Comparison of ENCODE assay signal across 12 mouse cellular contexts in the genomic region with DNA sequence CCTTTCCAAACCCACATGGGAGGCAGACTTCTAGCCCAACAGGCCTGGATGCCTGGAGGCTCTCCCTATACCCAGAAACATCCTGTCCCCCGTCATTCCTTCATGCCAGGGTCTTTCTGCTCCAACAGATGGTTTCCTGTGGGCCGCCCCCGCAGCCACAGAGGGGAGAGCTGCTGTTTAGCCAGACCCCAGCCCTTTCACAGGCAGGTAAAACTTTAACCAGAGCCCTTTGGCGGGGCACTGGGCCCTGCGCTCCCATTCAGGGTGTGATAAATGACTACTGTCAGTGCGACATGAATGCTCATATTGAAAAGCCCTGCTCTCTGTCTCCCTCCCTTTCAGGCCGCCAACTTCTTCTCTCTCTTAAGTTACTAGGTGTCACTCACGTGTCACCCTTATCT.
DNase-seq lines count a peak whose midpoint lies in the region; ATAC-seq and TF ChIP-seq lines count a peak whose summit lies in the region.
"Had no signal": no experiment of that assay in that cellular context is flagged by ENCODE, and none has a peak within 500 bp of the region (broad histone marks: within the 10 kb centered on the region; RNA-seq: fewer than 3 reads in every experiment).

No protein-coding gene starts in this region.

- DNase-seq in intestine, embryonic 14.5 days (ENCODE audit: low spot score), result no peak
- DNase-seq in stomach, postnatal 0 days (ENCODE audit: low spot score), result no peak
- no peak for DNase-seq in right cerebral cortex, postnatal 4 days
- no peak for DNase-seq in cerebellum, postnatal 10 days
- DNase-seq: cerebellum, adult 2 months; lung, adult 18-20 months had no signal

- no peak overlapping the region for H3K9ac ChIP-seq in intestine, embryonic 14.5 days (ENCODE audit: low read length)
- no peak overlapping the region for H3K9ac ChIP-seq in intestine, postnatal 0 days (ENCODE audit: low read depth, low read length)
- H3K9ac ChIP-seq in stomach, embryonic 14.5 days (replicated peaks; ENCODE audit: low read depth, low read length), result no peak overlapping the region
- H3K9ac ChIP-seq in stomach, postnatal 0 days (ENCODE audit: low read length), result no peak overlapping the region
- no peak overlapping the region for H3K9ac ChIP-seq in intestine, embryonic 15.5 days
- H3K9ac ChIP-seq: hindbrain, embryonic 15.5 days; limb, embryonic 13.5 days; midbrain, embryonic 15.5 days had no signal

- no peaks in the 10 kb centered on the region for H3K9me3 ChIP-seq in intestine, embryonic 14.5 days (ENCODE audit: control insufficient read depth, low read length)
- H3K9me3 ChIP-seq in intestine, postnatal 0 days (ENCODE audit: control insufficient read depth), result no peaks in the 10 kb centered on the region
- no peaks in the 10 kb centered on the region for H3K9me3 ChIP-seq in stomach, embryonic 14.5 days (ENCODE audit: control insufficient read depth, low read depth, low read length)
- H3K9me3 ChIP-seq in stomach, postnatal 0 days (ENCODE audit: control insufficient read depth, low read length), result no peaks in the 10 kb centered on the region
- no peaks in the 10 kb centered on the region for H3K9me3 ChIP-seq in intestine, embryonic 15.5 days
- H3K9me3 ChIP-seq: hindbrain, embryonic 15.5 days; limb, embryonic 13.5 days; midbrain, embryonic 15.5 days had no signal

- TF ChIP-seq EP300 in stomach, postnatal 0 days (optimal IDR thresholded peaks at IDR 0.05), result no peak

- 0 out of 2 replicates have a peak overlapping the region, but pooled peaks have one; percentile 2 for H3K4me2 ChIP-seq in intestine, embryonic 14.5 days (ENCODE audit: low read length)
- H3K4me2 ChIP-seq in intestine, postnatal 0 days (replicated peaks; ENCODE audit: low read depth), result no peak overlapping the region
- H3K4me2 ChIP-seq in stomach, embryonic 14.5 days (replicated peaks; ENCODE audit: low read depth, low read length), result no peak overlapping the region
- H3K4me2 ChIP-seq in stomach, postnatal 0 days (replicated peaks; ENCODE audit: low read depth), result no peak overlapping the region
- H3K4me2 ChIP-seq in intestine, embryonic 15.5 days (replicated peaks), result no peak overlapping the region
- H3K4me2 ChIP-seq: hindbrain, embryonic 15.5 days; limb, embryonic 13.5 days; midbrain, embryonic 15.5 days had no signal

- 0 out of 2 replicates have a peak, but pooled peaks have one; percentile 27 for ATAC-seq in intestine, embryonic 14.5 days (replicated peaks; ENCODE audit: low FRiP score, low TSS enrichment, low read depth)
- no peak for ATAC-seq in intestine, postnatal 0 days
- peak; percentile 64 for ATAC-seq in stomach, embryonic 14.5 days (ENCODE audit: insufficient number of reproducible peaks, insufficient read depth, low FRiP score, low read depth)
- no peak for ATAC-seq in stomach, postnatal 0 days (ENCODE audit: low FRiP score, low TSS enrichment)
- peak; percentile 36; the same call in 1 of the 2 replicates for ATAC-seq in intestine, embryonic 15.5 days
- ATAC-seq: midbrain, embryonic 15.5 days had no signal

- TF ChIP-seq CTCF in intestine, postnatal 0 days (IDR thresholded peaks at IDR 0.05; ENCODE audit: low read depth), result no peak
- no peak for TF ChIP-seq CTCF in stomach, postnatal 0 days (IDR thresholded peaks at IDR 0.05; ENCODE audit: low read depth)

- 12% methylated on average over 8 of the region's 8 CpGs for WGBS in intestine, embryonic 14.5 days
- WGBS in intestine, postnatal 0 days, result 20% methylated on average over 8 of the region's 8 CpGs
- WGBS in stomach, embryonic 14.5 days, result 20% methylated on average over 8 of the region's 8 CpGs
- WGBS in stomach, postnatal 0 days, result 14% methylated on average over 8 of the region's 8 CpGs
- 16% methylated on average over 8 of the region's 8 CpGs for WGBS in intestine, embryonic 15.5 days

- H3K36me3 ChIP-seq in intestine, embryonic 14.5 days (ENCODE audit: control insufficient read depth, insufficient read depth, low read length), result no peaks in the 10 kb centered on the region
- H3K36me3 ChIP-seq in intestine, postnatal 0 days (ENCODE audit: control insufficient read depth, insufficient read depth), result no peaks in the 10 kb centered on the region
- H3K36me3 ChIP-seq in stomach, embryonic 14.5 days (ENCODE audit: control insufficient read depth, insufficient read depth, low read length), result no peaks in the 10 kb centered on the region
- no peaks in the 10 kb centered on the region for H3K36me3 ChIP-seq in stomach, postnatal 0 days (ENCODE audit: control insufficient read depth, insufficient read depth, low read length)
- no peaks in the 10 kb centered on the region for H3K36me3 ChIP-seq in intestine, embryonic 15.5 days
- H3K36me3 ChIP-seq: hindbrain, embryonic 15.5 days; limb, embryonic 13.5 days; midbrain, embryonic 15.5 days had no signal

- H3K4me3 ChIP-seq in intestine, embryonic 14.5 days (ENCODE audit: low read depth, low read length), result no peak overlapping the region
- H3K4me3 ChIP-seq in intestine, postnatal 0 days (ENCODE audit: low read depth, low read length), result no peak overlapping the region
- H3K4me3 ChIP-seq in stomach, embryonic 14.5 days (ENCODE audit: low read depth, low read length), result no peak overlapping the region
- H3K4me3 ChIP-seq in stomach, postnatal 0 days (ENCODE audit: low read depth, low read length), result no peak overlapping the region
- H3K4me3 ChIP-seq in intestine, embryonic 15.5 days (replicated peaks), result no peak overlapping the region
- H3K4me3 ChIP-seq: hindbrain, embryonic 15.5 days; limb, embryonic 13.5 days; midbrain, embryonic 15.5 days had no signal

- no peak overlapping the region for H3K27ac ChIP-seq in intestine, embryonic 14.5 days (ENCODE audit: low read depth)
- no peak overlapping the region for H3K27ac ChIP-seq in intestine, postnatal 0 days (ENCODE audit: low read depth, low read length)
- H3K27ac ChIP-seq in stomach, embryonic 14.5 days (ENCODE audit: low read length), result no peak overlapping the region; the same call in 1 of the 2 replicates
- H3K27ac ChIP-seq in stomach, postnatal 0 days (replicated peaks), result no peak overlapping the region
- no peak overlapping the region for H3K27ac ChIP-seq in intestine, embryonic 15.5 days
- H3K27ac ChIP-seq: hindbrain, embryonic 15.5 days; limb, embryonic 13.5 days; midbrain, embryonic 15.5 days had no signal

- H3K27me3 ChIP-seq in intestine, embryonic 14.5 days (replicated peaks; ENCODE audit: control insufficient read depth, insufficient read depth, low read length), result no peaks in the 10 kb centered on the region
- no peaks in the 10 kb centered on the region for H3K27me3 ChIP-seq in intestine, postnatal 0 days (replicated peaks; ENCODE audit: control insufficient read depth, insufficient read depth, low read length)
- no peaks in the 10 kb centered on the region for H3K27me3 ChIP-seq in stomach, embryonic 14.5 days (ENCODE audit: control insufficient read depth, insufficient read depth, low read length)
- H3K27me3 ChIP-seq in stomach, postnatal 0 days (ENCODE audit: control insufficient read depth, insufficient read depth, low read length), result no peaks in the 10 kb centered on the region
- no peaks in the 10 kb centered on the region for H3K27me3 ChIP-seq in intestine, embryonic 15.5 days (replicated peaks)
- H3K27me3 ChIP-seq: limb, embryonic 13.5 days; midbrain, embryonic 15.5 days had no signal

- peaks cover 8% of the 10 kb centered on the region for H3K4me1 ChIP-seq in intestine, embryonic 14.5 days (replicated peaks; ENCODE audit: control insufficient read depth, insufficient read depth, low read length)
- no peaks in the 10 kb centered on the region for H3K4me1 ChIP-seq in intestine, postnatal 0 days (replicated peaks; ENCODE audit: control insufficient read depth, insufficient read depth, low read length)
- H3K4me1 ChIP-seq in stomach, embryonic 14.5 days (ENCODE audit: control insufficient read depth, insufficient read depth, low read length), result 0 out of 2 replicates have a peak, but pooled peaks cover 3% of the 10 kb centered on the region
- no peaks in the 10 kb centered on the region for H3K4me1 ChIP-seq in stomach, postnatal 0 days (replicated peaks; ENCODE audit: control insufficient read depth, insufficient read depth)
- H3K4me1 ChIP-seq in intestine, embryonic 15.5 days (replicated peaks), result no peaks in the 10 kb centered on the region
- H3K4me1 ChIP-seq: hindbrain, embryonic 15.5 days; limb, embryonic 13.5 days; midbrain, embryonic 15.5 days had no signal

Comparison
In these comparisons a context has a peak if more than half of its experiments do, and no peak if none do; other contexts are left out.
1. ATAC-seq: peak in intestine, embryonic 14.5 days (single experiment), stomach, embryonic 14.5 days (single experiment) and intestine, embryonic 15.5 days (single experiment); none in intestine, postnatal 0 days (single experiment) and stomach, postnatal 0 days (single experiment).